Mouse (Mus musculus) yolk sac, embryonic 10.5 days (tissue): ENCODE data around the gene Pax8.
A peak's percentile ranks its signal among the peaks of the same experiment; 100 is the strongest.

Experiments
- DNase-seq: peaks from one replicate; pipeline ENCODE4 v3.0.0-alpha.2; 2017; ENCODE audit warnings: low spot score

Pax8 gene

DNA sequence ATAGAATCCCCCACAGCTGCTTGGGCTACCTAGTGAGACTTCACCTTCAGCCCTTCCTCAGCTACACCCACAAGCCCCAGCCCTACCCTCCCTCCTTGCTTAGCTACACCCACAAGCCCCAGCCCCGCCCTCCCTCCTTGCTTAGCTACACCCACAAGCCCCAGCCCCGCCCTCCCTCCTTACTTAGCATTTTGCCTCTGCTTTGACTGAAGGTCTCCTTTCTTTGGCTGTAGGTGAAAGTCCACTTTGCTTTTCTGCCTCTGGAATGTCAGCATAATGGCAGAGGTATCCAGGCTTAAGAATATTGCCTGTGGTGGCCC lies 14.6 kb downstream of the Pax8 start:
- DNase-seq: peak; percentile 86

DNA sequence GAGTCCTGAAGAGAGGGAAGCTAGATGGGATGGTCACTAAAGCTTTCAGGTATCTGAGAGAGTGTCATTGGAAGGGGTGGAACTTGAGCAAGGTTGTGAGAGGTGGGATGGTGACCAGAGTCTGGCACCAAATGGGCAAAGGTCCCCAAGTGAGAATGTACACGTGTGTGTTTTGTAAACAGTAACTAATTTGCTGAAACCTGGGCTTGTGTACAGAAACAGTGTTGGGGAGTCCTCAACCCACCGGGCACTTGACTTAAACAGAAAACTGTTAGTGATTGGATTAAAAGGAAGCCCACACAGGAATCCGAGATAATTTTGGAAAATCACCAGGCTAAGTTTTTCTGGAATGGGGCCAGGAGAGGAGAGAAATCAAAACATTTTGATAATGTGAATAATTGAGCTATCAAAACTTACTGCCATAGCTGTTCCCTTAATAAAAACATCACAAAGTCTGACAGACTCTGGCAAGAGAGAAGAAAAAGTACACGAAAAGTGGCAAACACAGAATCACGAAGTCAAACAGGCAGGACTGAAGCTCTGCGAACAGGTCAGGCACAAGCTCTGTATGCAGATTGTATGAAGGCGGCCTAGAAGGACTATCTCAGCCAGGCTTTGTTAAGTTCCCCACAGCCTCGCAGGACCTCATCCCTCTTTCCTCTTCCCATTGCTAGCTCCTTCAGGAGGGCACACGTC lies 15.1 kb downstream of the Pax8 start:
- no peak for DNase-seq

DNA sequence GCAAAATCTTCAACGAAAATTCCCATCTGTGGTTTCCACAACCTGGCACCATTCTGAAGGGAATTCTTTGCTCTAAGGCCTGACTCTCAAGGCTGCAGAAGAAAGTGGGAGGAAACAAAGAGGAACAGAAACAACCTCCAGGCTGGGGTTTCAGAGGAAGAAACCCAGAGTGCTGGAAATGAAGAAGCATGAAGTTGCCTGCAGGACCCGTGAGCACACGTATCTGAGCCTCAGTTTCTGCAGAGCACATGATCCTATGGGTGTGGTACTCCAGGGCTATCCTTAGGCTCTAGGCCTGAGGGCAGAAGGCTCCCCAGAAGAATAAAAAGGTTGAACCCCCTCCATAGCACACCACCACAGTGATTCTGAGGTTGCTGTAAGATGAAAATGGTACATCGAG lies 18.6 kb downstream of the Pax8 start:
- DNase-seq: no peak

DNA sequence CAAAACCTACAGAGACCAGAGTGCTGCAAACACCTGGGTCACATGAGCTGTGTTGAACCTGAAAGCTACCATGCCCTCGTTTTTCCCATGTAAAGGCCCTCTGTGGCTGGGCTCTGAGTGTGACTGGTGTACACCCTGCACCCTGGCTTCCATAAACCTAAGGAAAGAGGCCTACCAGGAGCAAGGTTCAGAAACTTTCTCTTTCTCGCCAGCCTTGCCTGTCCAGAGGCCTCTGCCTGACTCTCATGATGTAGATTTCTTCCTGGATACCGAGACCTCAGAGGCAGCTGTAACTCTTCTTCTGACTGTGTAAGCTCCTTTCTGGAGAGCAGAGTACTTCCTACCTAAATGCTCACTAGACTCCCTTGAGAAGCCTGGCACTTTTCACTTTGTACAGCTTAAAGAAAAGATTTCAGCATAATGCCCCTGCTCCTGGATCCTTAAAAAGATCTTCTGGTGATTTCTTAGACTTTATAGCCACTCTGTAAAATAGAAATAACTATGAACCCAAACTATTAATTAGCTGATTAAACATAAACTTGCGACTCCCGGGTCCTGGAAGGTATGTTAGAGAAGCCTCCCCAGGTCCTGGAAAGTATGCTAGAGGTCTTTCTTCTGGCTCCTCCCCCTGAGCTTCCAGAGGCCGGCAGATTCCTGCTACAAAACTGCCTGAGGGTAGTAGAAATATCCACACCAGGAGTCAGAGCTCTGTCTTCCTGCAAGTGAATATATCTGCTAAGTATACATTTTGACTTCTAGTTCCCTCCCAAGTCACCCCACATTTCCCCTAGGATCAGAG lies 20.1 kb downstream of the Pax8 start:
- DNase-seq: peak; percentile 49

DNA sequence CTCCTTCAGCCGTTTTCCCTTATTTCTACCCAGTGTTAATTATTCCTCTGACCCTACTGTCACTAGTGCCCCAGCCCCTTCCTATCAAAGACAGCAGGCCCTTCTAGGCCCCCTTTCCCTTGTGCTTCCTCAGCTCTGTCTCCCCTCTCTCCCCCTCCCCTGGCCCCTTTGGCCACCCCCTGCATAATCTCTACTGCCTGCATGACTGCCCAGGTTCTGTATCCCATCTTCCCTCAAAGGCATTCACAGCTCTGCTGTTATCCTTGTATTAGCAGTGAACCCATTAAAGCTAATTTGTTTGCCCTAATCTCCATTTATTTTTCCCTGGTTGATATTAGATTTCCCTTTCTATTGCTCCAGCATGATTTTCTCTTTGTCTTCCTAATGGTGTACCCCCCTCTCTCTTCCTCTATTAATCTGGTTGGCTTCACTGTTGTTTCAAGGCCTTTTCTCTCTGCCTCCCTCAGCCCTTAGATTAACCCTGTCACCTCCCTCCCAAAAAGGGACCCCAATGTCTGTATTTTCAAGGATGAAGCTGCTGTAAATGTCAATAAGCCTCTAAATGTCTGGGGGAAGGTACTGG lies 20.9 kb downstream of the Pax8 start:
- no peak for DNase-seq

DNA sequence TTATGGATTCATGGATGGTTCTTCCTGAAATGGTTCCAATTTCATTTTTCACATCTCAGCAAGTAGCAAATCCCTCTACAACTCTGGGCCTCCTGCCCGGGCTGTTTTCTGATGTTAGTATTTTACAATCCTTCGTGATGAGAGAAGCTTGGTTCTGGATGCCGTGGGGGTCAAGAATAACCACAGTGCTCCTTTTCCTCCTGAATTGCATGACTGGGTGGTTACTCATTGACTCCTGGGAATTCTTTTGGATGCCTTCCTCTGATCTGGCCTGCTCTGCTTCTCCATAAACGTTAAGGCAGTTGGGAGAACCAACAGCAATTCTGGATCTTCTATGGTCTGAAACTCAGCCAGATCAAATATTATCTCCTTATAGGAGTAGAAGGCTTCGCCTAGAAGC lies 22.2 kb downstream of the Pax8 start:
- DNase-seq: no peak

DNA sequence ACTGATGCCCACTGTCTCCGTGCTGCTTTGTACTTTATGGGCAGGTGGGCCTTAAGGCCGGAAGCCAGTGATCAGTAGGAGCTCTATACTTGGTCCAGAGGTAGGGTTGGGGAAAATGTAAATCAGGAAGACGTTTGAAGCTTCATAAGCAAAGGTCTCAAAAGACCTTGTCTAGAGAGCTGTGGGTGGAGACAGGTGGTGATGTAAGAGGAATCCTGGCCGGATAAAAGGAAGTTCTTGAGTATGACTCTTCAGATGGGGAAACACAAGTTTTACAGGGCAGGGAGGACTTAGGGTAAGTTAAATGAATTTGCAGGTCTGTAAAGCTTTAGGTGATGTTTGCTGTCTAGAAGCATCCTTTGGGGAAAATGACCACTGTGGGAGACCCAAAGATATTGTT lies 26.3 kb downstream of the Pax8 start:
- no peak for DNase-seq

DNA sequence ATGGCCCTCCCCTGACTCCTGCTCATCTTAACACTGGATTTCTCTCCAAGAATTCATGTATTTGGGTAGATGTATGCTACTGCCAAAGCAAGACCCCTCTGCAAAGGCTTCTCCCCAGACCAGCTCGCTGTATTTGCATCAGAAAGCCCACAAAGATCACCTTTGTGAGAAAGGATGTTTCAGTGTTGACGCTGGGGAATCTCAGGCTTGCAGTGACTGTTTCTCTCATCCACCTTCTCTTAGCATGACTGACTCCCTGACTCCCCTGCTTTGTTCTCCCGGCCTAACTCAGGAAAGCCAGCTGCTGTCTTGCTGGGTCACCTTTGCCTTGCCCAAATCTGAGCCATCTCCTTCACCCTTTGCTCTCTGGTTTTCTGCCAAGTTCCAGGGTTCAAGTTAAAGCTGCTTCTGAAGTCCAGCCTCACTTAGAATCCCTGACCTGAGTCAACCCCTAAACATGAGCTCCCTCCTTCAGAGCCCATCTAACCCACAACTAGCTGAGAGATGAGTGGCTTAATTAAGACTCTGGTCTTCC lies 32.1 kb downstream of the Pax8 start:
- DNase-seq: no peak

DNA sequence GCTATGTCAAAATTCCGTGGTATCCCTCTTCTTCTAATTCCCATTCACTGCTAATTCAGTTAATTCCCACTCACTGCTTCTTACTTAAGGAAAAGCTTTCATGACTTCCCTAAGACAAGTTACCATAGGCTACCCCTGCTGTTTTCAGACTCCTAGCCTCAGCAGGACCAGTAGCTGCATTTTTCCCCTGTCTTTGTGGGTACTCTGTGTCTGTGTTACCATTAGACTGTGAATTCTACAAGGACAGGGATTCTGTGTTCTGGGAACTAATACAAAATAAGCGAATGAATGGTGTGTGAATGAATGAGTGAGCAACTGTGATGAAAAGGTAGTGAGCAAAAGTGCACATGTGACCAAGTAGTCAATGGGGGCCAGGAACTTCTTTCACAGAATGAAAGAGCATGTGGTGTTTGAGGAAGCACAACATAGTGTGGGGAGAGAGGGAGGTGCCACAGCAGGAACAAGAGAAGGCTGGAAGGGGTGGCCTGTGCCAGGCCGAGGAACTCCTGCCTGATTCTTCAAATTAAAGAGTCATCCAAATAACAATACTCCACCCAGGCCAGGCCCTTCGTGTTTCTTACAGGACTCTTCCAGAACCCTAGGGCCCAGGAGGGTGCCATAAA lies 33.0 kb downstream of the Pax8 start:
- DNase-seq: no peak

DNA sequence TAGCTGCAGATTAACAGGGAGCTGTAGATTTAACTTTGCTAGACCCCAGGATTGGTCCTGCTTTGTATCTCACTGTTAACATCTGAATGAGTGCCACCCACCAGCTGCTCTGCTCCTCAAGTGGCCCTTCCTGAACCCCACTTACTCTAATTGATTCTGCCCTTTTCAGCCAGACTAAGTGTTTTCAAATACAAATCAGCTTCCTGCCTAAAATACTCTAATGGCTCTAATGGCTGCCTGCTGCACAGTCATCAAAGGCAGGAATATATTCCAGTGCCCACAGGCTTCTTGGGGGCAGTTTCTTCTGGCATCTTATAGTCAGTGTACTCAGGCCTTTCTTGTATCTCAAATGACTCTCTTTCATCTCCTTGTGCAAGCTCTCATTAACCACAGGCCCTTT lies 33.5 kb downstream of the Pax8 start:
- no peak for DNase-seq

DNA sequence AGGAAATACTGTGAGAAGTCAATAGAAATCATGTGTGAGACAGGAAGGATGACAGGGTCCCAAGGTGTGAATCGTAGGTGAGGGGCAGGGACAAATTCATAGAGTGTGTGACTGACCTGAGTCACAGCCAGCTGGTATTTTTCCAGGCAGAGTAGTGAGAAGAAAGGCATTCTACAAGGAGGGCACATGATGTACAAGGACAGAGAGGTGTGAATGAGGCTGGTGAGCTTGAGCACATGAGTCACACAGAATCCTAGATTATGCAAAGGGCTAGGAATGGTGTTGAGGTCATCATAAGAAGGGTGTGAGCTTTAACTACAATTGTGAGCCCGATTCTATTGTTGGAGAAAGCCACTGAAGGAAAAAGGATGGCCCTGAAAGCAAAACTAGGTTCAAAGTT lies 35.3 kb downstream of the Pax8 start:
- no peak for DNase-seq

DNA sequence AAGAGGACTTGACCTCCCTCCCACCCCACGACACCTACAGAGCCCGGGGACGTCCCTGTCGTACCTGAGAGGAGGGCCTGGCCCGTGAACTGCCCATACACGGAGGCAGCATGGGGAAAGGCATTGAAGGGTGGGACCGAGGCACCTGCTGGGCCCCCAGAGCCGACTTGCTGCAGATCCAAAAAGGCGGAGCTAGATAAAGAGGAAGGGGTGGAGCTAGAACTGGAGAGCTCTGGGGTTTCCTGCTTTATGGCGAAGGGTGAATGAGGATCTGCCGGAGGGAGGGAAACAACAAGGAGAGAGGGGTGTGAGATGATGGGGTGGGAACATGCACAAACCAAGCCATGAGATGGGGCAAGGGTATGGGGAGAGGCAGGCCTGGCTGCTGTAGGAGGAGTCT lies 39.7 kb downstream of the Pax8 start:
- no peak for DNase-seq

DNA sequence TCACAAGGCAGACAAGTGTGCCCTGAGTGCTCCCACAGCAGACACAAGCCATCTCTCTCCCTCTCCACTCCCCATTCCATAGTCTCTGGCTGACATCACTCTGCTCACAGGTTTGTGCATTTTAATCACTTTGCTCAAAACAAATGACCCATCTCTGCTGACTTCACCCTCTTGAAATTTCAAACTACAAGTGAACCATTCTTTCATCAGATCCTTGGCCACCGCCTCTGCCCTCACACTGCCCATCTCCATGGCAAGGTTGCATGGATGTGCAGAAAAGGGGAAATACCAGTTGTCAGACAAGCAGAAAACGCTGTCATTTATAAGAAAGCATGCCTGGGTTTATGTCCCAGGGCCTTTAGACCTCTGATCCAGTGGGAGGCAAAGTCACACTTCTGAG lies 40.7 kb downstream of the Pax8 start:
- DNase-seq: no peak

DNA sequence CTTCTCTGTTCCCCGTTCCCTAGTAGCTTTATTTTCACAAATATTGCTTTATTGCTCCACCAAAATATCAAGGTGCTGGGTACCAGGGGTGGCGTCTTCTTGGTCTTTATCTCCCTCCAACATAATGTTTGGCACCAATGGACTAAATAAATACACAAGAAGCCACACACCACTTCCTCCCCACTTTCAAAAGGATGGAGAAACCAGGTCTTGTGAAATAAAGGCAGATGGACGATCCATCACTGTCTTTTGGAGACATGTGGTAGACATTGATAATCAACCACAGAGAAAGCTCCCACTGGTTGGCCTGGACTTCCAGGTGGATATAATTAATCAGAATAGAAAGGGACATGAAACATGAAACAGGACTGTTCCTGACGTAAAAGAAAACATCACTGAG lies 45.6 kb downstream of the Pax8 start:
- no peak for DNase-seq

DNA sequence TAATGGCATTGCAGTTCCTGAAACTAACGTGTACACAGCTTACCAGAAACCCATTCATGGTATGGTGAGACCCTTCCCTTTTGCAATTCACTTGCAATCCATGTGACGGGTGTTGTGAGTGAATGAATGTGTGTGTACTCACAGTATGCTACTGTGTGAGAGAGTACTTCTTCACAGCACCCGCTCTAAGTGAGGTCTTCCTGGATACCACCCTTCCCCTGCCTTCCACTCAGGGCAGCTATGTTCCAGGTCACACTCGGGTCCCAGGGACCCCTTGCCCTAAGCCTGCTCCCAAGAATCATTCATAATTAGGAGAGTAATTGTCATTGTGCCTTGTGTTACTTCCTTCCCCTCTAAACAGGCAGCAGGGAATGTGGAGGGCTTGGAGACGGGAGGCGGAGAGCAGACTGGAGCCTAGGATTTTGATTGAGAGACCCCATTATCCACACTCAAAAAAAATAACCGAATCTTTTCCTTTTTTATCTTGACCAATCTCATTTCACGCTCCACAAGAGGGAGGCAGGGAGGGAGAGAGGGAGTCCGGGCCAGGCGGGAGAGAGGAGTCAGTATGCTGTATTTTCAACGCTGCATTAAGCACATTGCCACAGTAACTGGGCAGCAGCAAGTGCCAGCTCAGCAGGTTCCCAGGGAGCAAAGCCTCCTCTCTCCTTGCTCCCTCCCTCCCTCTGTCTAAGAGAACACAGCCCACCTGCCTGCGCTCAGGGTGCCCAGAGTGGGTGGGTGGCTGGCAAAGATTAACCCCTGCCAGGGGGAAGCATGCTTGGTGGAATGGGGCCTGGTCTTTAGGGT lies 47.3 kb downstream of the Pax8 start:
- no peak for DNase-seq

DNA sequence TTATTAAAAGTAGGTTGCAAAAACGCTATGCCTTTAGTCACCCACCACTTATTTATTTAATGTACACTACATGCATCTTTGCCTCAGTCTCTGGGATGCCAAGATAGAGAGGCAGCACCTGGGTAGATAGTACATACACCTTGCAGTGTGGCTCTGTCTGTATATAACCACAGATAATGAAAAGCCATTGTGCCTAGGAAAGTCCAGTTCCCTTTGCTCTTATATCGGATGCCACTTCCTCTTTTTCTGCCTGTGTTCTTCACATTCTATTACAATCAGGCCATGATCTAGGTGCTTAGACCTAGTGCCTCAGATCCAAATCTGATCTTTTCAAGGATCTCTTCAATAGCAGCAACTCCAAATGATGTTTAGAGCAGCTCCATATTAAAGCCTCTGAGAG lies 49.8 kb downstream of the Pax8 start:
- DNase-seq: no peak

DNA sequence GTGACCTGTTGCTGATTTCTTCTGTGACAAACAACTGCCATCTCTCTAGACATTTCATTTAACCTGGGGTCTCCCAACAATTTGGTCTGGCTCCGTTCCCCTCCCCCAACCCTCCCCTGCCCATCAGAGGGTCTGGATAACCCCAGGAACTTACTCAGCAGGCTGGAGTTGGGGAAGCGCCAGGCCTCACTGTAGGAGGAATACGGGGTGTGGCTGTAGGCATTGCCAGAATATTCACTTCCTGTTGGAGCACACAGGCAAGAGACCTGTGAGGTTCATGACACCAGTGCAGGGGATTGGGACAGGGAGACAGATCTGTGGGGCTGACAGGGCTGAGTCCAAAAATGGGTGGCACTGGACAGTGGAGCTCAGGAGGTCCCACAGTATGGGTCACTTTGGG lies 52.6 kb downstream of the Pax8 start:
- no peak for DNase-seq

DNA sequence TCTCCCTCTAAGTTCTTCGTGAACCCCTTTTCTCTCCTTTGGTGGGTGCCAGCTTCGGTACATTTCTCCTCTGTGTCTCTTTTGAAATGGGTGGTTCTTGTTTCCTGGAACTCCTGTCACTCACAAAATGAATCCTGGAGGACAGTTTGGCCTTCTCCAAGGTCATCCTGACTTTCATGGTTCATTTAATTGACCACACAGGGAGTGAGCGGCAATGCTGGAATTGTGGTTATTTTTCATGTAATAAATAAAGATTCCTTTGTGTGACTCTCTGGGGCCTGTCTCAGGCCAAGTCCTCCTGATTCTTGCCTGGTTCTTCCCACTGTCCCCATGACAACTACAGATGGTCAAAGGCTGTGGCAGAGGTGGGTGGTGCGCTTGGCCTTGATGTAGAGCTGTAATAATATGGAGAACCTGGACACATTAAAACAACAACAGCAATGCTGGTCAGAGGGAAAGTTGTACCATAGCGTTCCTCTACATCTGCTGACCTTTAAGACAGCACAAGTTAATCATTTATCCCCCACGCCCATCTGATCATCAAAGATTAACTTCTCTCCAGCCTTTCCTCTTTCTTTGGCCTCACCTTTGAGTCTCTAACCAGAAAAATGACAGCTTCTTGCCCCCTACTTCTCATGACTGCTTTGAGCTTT lies 54.1 kb downstream of the Pax8 start:
- DNase-seq: peak; percentile 60

DNA sequence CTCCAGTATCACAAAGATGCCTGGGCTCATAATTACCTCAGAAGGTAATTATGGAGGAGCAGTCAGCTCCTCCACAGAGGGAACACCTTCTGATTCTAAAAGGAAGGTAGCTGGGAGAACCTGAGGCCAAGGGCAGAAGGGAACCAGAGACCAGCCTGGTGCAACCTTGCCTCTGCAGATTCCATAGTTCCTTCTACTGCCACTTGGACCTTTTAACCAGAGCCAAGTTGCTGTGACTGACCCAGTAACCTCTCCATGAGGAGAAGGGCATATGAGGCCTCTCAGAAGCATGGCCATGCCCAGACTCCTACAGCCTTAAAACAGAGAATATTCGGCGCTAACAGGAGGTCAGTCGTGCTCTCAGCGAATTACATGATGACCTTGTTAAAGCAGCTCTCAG lies 57.8 kb downstream of the Pax8 start:
- no peak for DNase-seq

DNA sequence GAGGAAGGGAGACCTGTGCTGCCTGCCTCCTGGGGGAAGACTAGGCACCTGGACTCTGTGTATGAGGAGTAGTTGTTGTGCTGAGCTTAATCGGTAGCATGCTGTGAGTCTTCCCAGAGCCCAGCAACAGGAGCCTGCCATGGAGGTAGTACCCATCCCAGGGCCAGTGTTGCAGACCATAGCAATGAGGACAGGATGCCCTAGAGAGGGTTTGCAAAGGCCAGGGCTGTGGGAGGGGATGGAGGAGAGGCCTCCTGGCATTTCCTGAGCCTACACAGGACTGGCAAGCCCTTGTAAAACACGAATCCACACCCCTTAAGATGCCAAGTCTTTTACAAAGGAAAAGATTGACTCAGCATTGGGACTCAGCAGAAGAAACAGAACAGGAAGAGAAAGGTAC lies 58.3 kb downstream of the Pax8 start:
- no peak for DNase-seq

DNA sequence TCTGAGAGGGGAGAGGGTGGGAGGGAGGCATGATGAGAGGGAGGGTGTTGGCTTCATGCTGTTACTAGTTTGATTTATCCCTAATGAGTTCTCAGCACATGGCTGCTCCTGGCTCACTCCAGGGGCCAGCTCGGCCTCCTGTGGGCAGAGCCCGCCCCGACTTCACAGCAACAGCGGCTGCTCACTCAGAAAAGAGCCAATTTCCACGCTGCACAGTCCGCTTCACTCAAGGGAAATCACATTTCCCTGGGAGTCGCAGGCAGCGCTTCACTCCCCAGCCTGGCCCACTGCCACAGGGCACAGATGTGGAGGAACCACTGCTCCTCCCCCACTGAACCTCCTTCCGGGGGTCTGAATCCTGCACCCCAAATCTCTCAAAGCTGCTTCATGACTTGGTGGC lies 58.7 kb downstream of the Pax8 start:
- DNase-seq: no peak

DNA sequence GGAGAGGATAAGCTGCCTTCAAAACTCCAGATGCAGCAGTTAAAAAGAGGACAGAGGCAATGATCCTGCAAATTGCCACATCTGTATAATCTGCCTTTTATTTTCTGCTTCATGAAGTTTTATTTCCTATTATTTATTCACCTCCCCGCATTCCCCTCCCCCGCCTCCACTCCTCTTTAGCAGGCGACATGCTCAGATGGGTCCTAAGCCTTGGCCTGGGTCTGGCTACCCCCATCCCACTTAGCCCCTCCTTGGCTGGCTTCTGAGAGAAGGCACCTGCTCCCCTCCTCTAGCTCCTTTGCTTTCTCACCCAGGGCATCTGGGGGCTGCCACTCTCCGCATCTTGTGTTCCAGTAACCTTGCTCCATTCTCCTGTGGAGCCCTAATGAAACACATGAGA lies 61.7 kb downstream of the Pax8 start:
- no peak for DNase-seq
